Mouse (Mus musculus) bone marrow macrophage, adult 2 months (primary cell): ENCODE results near the gene Iqch.

Experiments used
- CTCF ChIP-seq: IDR thresholded peaks from 2 replicates; pipeline ENCODE4 v1.5.1; 2012; ENCODE audit warnings: low read depth, mild to moderate bottlenecking, low read length, moderate library complexity
- POLR2A ChIP-seq: IDR thresholded peaks from 2 replicates; pipeline ENCODE4 v1.6.1; 2012; ENCODE audit warnings: mild to moderate bottlenecking, low read depth, low read length, borderline replicate concordance

DNA sequence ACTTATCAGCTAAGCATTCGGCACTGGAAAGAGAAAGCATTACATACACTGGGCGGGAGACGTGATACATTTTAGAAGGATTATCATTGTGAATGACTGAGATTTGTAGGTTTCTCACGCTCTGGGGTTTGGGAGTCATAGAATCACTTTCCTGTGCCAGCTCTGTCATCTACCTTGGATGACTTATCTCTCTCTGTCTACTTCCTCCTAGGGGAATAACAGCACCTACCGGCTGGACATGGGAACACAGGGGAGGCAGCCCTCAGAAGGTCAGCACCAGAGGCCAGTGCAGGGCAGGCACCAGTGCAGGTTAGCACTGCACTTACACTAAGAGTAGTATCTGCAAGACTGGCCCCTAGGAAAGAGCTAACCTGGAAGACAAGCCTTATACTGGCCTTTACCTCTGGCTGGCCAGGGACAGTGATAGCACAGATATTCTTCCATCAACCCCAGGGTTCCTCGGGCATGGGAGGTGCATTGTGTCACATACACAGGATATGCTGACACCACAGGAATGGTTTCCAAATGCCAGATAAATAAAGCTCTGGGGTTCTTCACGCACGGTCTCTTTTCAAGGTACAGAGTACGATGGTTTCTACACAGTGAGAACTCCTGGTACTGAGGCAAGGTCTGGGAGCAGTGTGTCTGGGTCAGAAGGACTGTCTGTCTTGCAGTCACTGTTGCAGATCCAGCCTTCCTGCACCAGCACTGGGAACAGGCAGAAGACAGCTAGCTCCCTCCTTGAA lies 69.2 kb downstream of the Iqch start:
- TF ChIP-seq CTCF (no peak), POLR2A (no peak)
